ENCODE assay signal across 12 mouse cellular contexts in genomic region chr11:101718324-101718723, GRCm38 (mm10). TPM values are rescaled to one million over a fixed set of nuclear protein-coding genes. Genes with fewer than 3 reads are reported as not detected.
DNase-seq lines count a peak whose midpoint lies in the region; ATAC-seq lines count a peak whose summit lies in the region.
"Had no signal": no experiment of that assay in that cellular context is flagged by ENCODE, and none has a peak within 500 bp of the region (broad histone marks: within the 10 kb centered on the region; RNA-seq: fewer than 3 reads in every experiment).

No protein-coding gene starts in this region.

- 41% methylated on average over 4 of the region's 4 CpGs for WGBS in heart, embryonic 11.5 days (ENCODE audit: insufficient replicate concordance)
- 29% methylated on average over 4 of the region's 4 CpGs for WGBS in neural tube, embryonic 13.5 days
- 24% methylated on average over 4 of the region's 4 CpGs for WGBS in neural tube, embryonic 15.5 days
- 23% methylated on average over 4 of the region's 4 CpGs for WGBS in hindbrain, embryonic 14.5 days

- H3K9ac ChIP-seq in heart, embryonic 11.5 days (ENCODE audit: low read depth, low read length) = peak overlapping the region; percentile 43; the same call in 1 of the 2 replicates
- peak overlapping the region; percentile 32; the same call in 1 of the 2 replicates for H3K9ac ChIP-seq in neural tube, embryonic 13.5 days
- no peak overlapping the region for H3K9ac ChIP-seq in neural tube, embryonic 15.5 days (replicated peaks)
- H3K9ac ChIP-seq in hindbrain, embryonic 14.5 days = peak overlapping the region; percentile 31; the same call in 1 of the 2 replicates

- H3K27ac ChIP-seq in heart, embryonic 11.5 days (ENCODE audit: low read depth, low read length) = no peak overlapping the region
- H3K27ac ChIP-seq in neural tube, embryonic 13.5 days (replicated peaks) = peak overlapping the region; percentile 35
- H3K27ac ChIP-seq in neural tube, embryonic 15.5 days (replicated peaks) = no peak overlapping the region
- peak overlapping the region; percentile 18; the same call in 1 of the 2 replicates for H3K27ac ChIP-seq in hindbrain, embryonic 14.5 days

- no peak for ATAC-seq in heart, embryonic 11.5 days (replicated peaks; ENCODE audit: insufficient number of reproducible peaks, low FRiP score, low TSS enrichment)
- ATAC-seq in neural tube, embryonic 13.5 days (ENCODE audit: low read depth) = no peak
- no peak for ATAC-seq in neural tube, embryonic 15.5 days (ENCODE audit: low FRiP score)
- no peak for ATAC-seq in hindbrain, embryonic 14.5 days (ENCODE audit: low FRiP score)
- no peak for ATAC-seq in CD4-positive, CD25-positive, alpha-beta regulatory T cell, adult 4 months
- ATAC-seq: intestine, embryonic 16.5 days had no signal

- no peaks in the 10 kb centered on the region for H3K27me3 ChIP-seq in heart, embryonic 11.5 days (ENCODE audit: control insufficient read depth, insufficient read depth, low read length)
- H3K27me3 ChIP-seq in neural tube, embryonic 13.5 days = no peaks in the 10 kb centered on the region
- H3K27me3 ChIP-seq in neural tube, embryonic 15.5 days (replicated peaks) = no peaks in the 10 kb centered on the region
- H3K27me3 ChIP-seq in hindbrain, embryonic 14.5 days (ENCODE audit: control insufficient read depth, insufficient read depth, low read length) = no peaks in the 10 kb centered on the region

- no peak for DNase-seq in heart, postnatal 36 days
- no peak for DNase-seq in hindbrain, embryonic 14.5 days (ENCODE audit: low spot score)
- DNase-seq in retina, postnatal 7 days (ENCODE audit: low read depth, low spot score) = peak; percentile 85
- no peak for DNase-seq in spleen, adult 12 weeks (ENCODE audit: low spot score)
- DNase-seq: adrenal gland, adult 8-10 months; lung, postnatal 36 days had no signal

- H3K9me3 ChIP-seq in heart, embryonic 11.5 days (replicated peaks; ENCODE audit: control insufficient read depth, low read length) = no peaks in the 10 kb centered on the region
- H3K9me3 ChIP-seq in neural tube, embryonic 13.5 days = no peaks in the 10 kb centered on the region
- H3K9me3 ChIP-seq in neural tube, embryonic 15.5 days (replicated peaks) = no peaks in the 10 kb centered on the region
- no peaks in the 10 kb centered on the region for H3K9me3 ChIP-seq in hindbrain, embryonic 14.5 days (ENCODE audit: control insufficient read depth, low read length)

- intact Hi-C loops in heart, postnatal 36 days (cut with DNase I) = no loop called here

- no peaks in the 10 kb centered on the region for H3K36me3 ChIP-seq in heart, embryonic 11.5 days (ENCODE audit: control insufficient read depth, insufficient read depth, low read length)
- no peaks in the 10 kb centered on the region for H3K36me3 ChIP-seq in neural tube, embryonic 13.5 days
- H3K36me3 ChIP-seq in neural tube, embryonic 15.5 days = no peaks in the 10 kb centered on the region
- H3K36me3 ChIP-seq in hindbrain, embryonic 14.5 days (replicated peaks; ENCODE audit: control insufficient read depth, insufficient read depth) = no peaks in the 10 kb centered on the region

- peaks cover 5% of the 10 kb centered on the region; the same call in 1 of the 2 replicates for H3K4me1 ChIP-seq in heart, embryonic 11.5 days (ENCODE audit: control insufficient read depth, insufficient read depth, low read length)
- peaks cover 10% of the 10 kb centered on the region for H3K4me1 ChIP-seq in neural tube, embryonic 13.5 days (replicated peaks)
- H3K4me1 ChIP-seq in neural tube, embryonic 15.5 days = no peaks in the 10 kb centered on the region
- 0 out of 2 replicates have a peak, but pooled peaks cover 9% of the 10 kb centered on the region for H3K4me1 ChIP-seq in hindbrain, embryonic 14.5 days (replicated peaks; ENCODE audit: control insufficient read depth, insufficient read depth, low read length)

- peak overlapping the region; percentile 19; the same call in 1 of the 2 replicates for H3K4me2 ChIP-seq in heart, embryonic 11.5 days
- H3K4me2 ChIP-seq in neural tube, embryonic 13.5 days = no peak overlapping the region
- H3K4me2 ChIP-seq in neural tube, embryonic 15.5 days = no peak overlapping the region
- H3K4me2 ChIP-seq in hindbrain, embryonic 14.5 days (replicated peaks) = no peak overlapping the region
- H3K4me2 ChIP-seq: liver, embryonic 11.5 days had no signal

- H3K4me3 ChIP-seq in heart, embryonic 11.5 days (ENCODE audit: low read depth, low read length) = no peak overlapping the region
- no peak overlapping the region for H3K4me3 ChIP-seq in neural tube, embryonic 13.5 days
- H3K4me3 ChIP-seq in neural tube, embryonic 15.5 days (replicated peaks) = no peak overlapping the region
- H3K4me3 ChIP-seq in hindbrain, embryonic 14.5 days (replicated peaks; ENCODE audit: low read length) = no peak overlapping the region

RNA-seq across cellular contexts. Expression of gene Dhx8, which starts 14.4 kb away (rescaled TPM):
- polyA plus RNA-seq in heart, embryonic 11.5 days (2014; fragmentation: Nextera tagmentation; extraction: Ambion mirVana) = 24.3 and 26.1 TPM in 2 replicates
- 10 to 100 TPM; 15.7 to 16.1 TPM for total RNA-seq in heart, postnatal 36 days (2021)
- 28.5 and 35.7 TPM in 2 replicates for polyA plus RNA-seq in neural tube, embryonic 13.5 days (2015; fragmentation: Nextera tagmentation; extraction: Ambion mirVana)
- 28.7 and 29.9 TPM in 2 replicates for polyA plus RNA-seq in neural tube, embryonic 15.5 days (2015; fragmentation: Nextera tagmentation; extraction: Ambion mirVana)
- 29.3 and 30.5 TPM in 2 replicates for polyA plus RNA-seq in hindbrain, embryonic 14.5 days (2014; fragmentation: Nextera tagmentation; extraction: Ambion mirVana)
- polyA plus RNA-seq in CD4-positive, CD25-positive, alpha-beta regulatory T cell, adult 4 months (2017; shearing (Covaris generic)) = 10 to 100 TPM; 30.8 to 39.0 TPM

RNA-seq across cellular contexts. Expression of gene Arl4d, which starts 53.0 kb away (rescaled TPM):
- polyA plus RNA-seq in heart, embryonic 11.5 days (2014; fragmentation: Nextera tagmentation; extraction: Ambion mirVana) = 9.4 and 10.5 TPM in 2 replicates
- 10 to 100 TPM; 23.4 to 23.5 TPM for total RNA-seq in heart, postnatal 36 days (2021)
- 18.1 and 19.8 TPM in 2 replicates for polyA plus RNA-seq in neural tube, embryonic 13.5 days (2015; fragmentation: Nextera tagmentation; extraction: Ambion mirVana)
- 8.1 and 9.1 TPM in 2 replicates for polyA plus RNA-seq in neural tube, embryonic 15.5 days (2015; fragmentation: Nextera tagmentation; extraction: Ambion mirVana)
- polyA plus RNA-seq in hindbrain, embryonic 14.5 days (2014; fragmentation: Nextera tagmentation; extraction: Ambion mirVana) = 5.6 and 5.9 TPM in 2 replicates
- not detected for polyA plus RNA-seq in CD4-positive, CD25-positive, alpha-beta regulatory T cell, adult 4 months (2017; shearing (Covaris generic))

Comparison
In these comparisons a context has a peak if more than half of its experiments do, and no peak if none do; other contexts are left out.
1. H3K27ac ChIP-seq: peak in neural tube, embryonic 13.5 days (single experiment) and hindbrain, embryonic 14.5 days (single experiment); none in heart, embryonic 11.5 days (single experiment) and neural tube, embryonic 15.5 days (single experiment).